Mouse (Mus musculus) cerebellum, postnatal 25 days (tissue): Measurements from ENCODE around the gene Sult3a1.
"Not testable (repeated sequence)": the region's sequence is repeated elsewhere in the genome, so short reads cannot be mapped to it uniquely, and the experiment has no call there.

Source experiments
- DNase-seq, 2 experiments: peaks; one replicate each; pipeline ENCODE4 v3.0.0; 2021; ENCODE audit warnings: mixed read lengths in 2 of 2

Gene Sult3a1

DNA sequence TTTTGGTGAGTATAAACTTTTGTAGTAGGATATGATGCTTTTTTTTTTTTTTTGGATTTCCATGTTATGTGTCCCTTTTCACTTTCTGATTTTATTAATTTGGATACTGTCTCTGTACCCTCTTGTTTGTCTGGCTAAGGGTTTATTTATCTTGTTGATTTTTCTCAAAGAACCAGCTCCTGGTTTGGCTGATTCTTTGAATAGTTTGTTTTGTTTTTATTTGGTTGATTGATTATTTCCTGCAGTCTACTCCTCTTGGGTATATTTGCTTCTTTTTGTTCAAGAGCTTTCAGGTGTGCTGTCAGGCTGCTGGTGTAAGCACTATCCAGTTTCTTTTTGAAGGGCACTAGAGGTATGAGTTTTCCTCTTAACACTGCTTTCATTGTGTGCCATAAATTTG, at the start of gene Sult3a1:
Gene Sult3a1 (plus strand): TSS at position 301 of the 400 bp plus-strand sequence.
- DNase-seq: no peak

- DNase-seq: no peak
Measured at GRCm38 (mm10) chr10:33811807-33812206, 45.7 kb upstream of the Sult3a1 start.

GRCm38 (mm10) chr10:33814266-33814665, 43.3 kb upstream of the Sult3a1 start:
- no peak for DNase-seq

GRCm38 (mm10) chr10:33816923-33817322, 40.6 kb upstream of the Sult3a1 start:
- DNase-seq: no peak

DNA sequence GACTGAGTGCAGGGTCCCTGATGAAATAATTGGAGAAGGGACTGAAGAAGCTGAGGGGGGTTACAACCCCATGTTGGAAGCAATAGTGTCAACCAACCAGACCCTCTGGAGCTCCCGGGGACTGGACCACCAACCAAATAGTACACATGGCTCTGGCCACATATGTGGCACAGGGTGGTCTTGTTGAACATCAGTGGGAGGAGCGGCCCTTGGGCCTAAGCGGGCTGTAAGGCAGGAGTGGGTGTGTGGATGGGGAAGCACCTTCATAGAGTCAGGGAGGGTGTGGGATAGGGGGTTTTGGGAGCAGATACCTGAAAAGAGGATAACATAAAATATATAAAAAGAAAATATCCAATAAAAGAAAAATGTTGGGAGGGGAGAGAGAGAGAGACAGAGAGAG, 36.6 kb upstream of the Sult3a1 start:
- DNase-seq: no peak

- DNase-seq: no peak
Measured at GRCm38 (mm10) chr10:33865994-33866393, 8.5 kb downstream of the Sult3a1 start.

DNA sequence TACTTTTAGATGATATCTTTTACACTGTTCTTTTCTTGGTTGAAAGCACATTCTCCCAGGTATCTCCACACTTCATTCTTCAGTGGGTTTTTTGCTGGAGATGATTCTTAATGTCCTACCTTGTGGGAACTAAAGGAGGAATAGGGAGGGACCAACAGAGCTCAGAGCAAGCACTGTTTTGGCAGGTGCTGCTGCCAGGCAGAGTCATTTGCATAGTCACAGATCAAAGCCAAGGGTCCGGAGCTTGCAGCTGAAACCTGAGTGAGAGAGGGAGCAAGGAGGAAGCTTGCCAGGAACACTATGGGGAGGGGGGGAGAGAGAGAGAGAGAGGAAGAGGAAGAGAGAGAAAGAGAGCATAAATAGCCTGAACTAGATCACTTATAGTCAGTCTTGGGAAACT, 12.9 kb downstream of the Sult3a1 start:
- DNase-seq: no peak

DNA sequence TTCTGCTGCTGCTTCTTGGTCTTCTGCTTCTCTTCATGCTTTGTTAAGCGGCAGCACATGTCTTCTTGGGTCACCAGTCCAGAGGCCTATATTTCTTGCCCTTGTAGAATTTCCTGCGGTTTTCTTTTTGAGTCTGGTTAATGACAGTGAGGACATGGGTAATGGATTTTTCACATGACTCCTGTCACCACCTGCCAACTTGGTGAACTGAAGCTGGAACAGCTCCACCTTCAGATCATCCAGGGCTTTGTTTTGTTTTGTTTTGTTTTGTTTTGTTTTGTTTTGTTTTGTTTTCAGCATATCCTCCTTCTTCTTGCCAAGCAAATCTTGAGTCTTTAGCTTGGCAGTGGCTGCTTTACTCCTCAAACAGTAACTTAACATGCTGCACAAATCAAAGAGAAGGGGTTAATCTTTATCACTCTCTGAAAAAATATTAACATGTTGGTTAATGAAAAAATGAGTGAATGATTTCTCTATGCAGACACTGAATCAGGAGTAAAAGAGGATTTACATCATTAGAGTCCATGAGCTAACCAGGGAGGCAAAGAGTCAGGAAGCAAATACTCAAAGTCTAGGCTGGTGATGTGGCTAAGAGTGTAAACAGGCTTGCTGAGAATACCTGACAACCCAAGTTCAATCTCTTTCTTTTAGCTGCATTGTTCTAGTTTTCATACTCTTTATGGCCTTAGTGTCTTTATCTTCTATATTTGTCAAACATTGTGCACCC, 15.3 kb downstream of the Sult3a1 start:
- DNase-seq: no peak

DNA sequence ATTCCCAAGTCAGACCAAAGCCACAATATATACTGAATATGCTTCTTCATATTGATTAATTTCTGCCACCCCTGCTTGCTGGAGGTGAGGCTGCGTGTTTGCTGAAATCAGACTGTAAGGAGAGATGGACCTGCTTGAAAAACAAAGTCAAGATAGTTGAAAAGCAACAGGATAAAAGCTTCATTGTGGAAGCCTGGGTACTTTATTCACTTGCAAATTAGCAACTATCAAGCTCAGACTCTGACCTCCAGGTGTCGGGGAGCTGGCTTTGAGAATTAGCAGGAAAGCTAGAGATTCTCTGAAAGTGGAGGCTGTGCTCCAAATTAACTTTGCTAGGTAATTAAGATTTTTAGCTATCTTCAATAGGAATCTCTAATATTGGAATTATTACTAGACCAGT, 24.9 kb downstream of the Sult3a1 start:
- not testable (repeated sequence) for DNase-seq

DNA sequence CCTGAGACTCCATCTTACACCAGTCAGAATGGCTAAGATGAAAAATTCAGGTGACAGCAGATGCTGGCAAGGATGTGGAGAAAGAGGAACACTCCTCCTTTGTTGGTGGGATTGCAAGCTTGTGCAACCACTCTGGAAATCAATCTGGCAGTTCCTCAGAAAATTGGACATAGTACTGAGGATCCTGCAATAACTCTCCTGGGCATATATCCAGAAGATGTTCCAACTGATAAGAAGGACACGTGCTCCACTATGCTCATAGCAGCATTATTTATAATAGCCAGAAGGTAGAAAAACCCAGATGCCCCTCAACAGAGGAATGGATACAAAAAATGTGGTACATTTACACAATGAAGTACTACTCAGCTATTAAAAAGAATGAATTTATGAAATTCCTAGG, 44.0 kb downstream of the Sult3a1 start:
- DNase-seq: not testable (repeated sequence)

- peak in 1 of 2 experiments; percentile 31 for DNase-seq
Measured at GRCm38 (mm10) chr10:33904530-33905481, 47.3 kb downstream of the Sult3a1 start, which contains the start of gene Rsph4a. Gene Rsph4a (plus strand): TSS chr10:33905111.

- no peak for DNase-seq
Measured at GRCm38 (mm10) chr10:33905489-33905888, 48.0 kb downstream of the Sult3a1 start.
